Mouse (Mus musculus): ENCODE results near the gene Mta2. TPM values are rescaled to one million over a fixed set of nuclear protein-coding genes. Genes with fewer than 3 reads are reported as not detected.
A peak's percentile ranks its signal among the peaks of the same experiment; 100 is the strongest.

The Mta2 gene
- polyA plus RNA-seq, 1 experiment from 2014 or later: 179 TPM

DNA sequence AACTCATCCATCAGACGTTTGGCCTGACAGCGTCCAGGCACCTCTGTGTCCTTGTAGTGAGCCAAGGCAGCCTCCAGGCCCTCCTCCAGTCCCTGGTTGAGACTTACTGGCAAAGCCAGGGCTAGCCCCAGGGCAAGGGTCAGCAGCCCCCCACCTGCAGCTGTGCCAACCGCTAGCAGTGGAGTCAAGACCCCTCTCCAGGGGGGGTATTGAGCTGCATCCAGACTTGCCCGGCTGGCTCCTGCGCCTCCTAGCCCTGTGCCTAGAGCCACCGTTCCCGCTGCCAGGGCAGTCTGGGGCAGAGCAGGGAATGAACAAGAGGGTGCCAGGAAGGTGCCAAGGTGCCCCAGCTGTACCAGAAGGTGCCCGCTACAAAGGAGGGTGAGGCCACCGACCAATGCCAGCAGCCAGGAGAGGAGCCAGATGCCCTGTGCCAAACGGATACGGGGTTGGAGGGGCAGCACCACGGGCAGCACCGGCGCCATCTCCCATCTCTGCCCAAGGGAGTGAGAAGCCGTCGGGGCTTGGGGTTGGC, 12.9 kb upstream of the Mta2 start:
- WGBS: 22% methylated on average over 16 of the region's 16 CpGs
- Histone ChIP-seq H3K9ac (replicated peaks; ENCODE audit: low read length) (peak overlapping the region; percentile 91), H3K9me3 (ENCODE audit: low read length) (no peaks in the 10 kb centered on the region), H3K4me1 (ENCODE audit: insufficient read depth, low read length) (peaks cover 18% of the 10 kb centered on the region), H3K4me2 (replicated peaks; ENCODE audit: low read depth, low read length) (peak overlapping the region; percentile 76), H3K4me3 (ENCODE audit: low read length) (peak overlapping the region; percentile 90), H3K27me3 (ENCODE audit: insufficient read depth, low read length) (no peaks in the 10 kb centered on the region), H3K36me3 (ENCODE audit: insufficient read depth, low read length) (peaks cover 23% of the 10 kb centered on the region; the same call in 1 of the 2 replicates), H3K27ac (ENCODE audit: low read length) (peak overlapping the region; percentile 91)
- peak; percentile 37 for ATAC-seq (ENCODE audit: low FRiP score, low TSS enrichment)

DNA sequence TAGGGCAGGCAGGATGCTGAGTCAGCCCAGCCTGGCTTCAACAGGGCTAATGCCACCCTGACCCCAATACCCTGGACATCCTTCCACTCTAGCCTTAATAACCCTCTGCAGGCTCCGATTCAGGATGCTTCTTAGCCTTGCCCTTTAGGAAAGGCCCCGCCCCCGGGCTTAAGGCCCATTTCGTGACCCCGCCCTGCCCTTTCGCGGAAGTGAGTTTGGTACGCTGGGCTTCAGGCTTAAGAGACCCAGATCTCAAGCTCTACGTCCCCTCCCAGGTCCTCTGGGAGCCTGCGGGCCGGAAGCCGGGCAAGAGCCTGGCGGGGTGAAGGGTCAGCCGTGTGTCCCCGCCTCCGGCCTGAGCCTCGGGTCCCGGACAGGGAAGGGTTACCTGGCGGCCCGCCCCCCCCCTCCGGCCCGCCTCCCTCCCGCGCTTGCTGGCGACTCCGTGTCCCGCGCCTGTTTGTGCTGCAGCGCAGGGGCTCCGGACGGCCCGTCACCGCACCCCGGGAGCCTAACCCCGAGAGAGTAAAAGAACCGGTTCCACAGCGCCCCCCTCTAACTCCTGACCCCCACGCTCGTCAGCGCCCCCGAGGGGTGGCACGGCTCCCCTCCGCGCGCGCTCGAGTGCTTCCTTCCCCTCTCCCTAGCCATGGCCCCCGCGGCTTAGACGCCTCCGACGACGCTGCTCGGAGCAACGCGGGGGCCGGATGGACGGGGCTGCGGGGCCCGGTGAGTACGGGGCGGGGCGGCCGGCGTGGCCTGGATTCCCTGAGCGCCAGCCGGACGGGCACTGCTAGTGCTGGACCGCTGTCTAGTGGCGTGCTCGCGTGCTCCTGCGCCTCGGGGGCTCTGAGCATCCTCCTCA, 12.2 kb upstream of the Mta2 start, which contains the start of the genes Rom1 and Eml3:
Rom1 (minus strand) TSS at position 133 of the 865 bp plus-strand sequence.
Eml3 (plus strand) TSS at position 329 of the 865 bp plus-strand sequence.
- Histone ChIP-seq H3K27ac (ENCODE audit: low read length) (peak within 1 kb of the TSS; percentile 91), H3K27me3 (ENCODE audit: insufficient read depth, low read length) (no peaks in the 10 kb centered on the region), H3K4me3 (ENCODE audit: low read length) (peak within 1 kb of the TSS; percentile 90), H3K9ac (replicated peaks; ENCODE audit: low read length) (peak within 1 kb of the TSS; percentile 91), H3K9me3 (ENCODE audit: low read length) (no peaks in the 10 kb centered on the region), H3K4me2 (replicated peaks; ENCODE audit: low read depth, low read length) (peak within 1 kb of the TSS; percentile 76), H3K36me3 (ENCODE audit: insufficient read depth, low read length) (peaks cover 29% of the 10 kb centered on the region; the same call in 1 of the 2 replicates), H3K4me1 (ENCODE audit: insufficient read depth, low read length) (peaks cover 18% of the 10 kb centered on the region)
- peak; percentile 89 for ATAC-seq (ENCODE audit: low FRiP score, low TSS enrichment)
- WGBS: 1% methylated on average over 71 of the region's 74 CpGs

DNA sequence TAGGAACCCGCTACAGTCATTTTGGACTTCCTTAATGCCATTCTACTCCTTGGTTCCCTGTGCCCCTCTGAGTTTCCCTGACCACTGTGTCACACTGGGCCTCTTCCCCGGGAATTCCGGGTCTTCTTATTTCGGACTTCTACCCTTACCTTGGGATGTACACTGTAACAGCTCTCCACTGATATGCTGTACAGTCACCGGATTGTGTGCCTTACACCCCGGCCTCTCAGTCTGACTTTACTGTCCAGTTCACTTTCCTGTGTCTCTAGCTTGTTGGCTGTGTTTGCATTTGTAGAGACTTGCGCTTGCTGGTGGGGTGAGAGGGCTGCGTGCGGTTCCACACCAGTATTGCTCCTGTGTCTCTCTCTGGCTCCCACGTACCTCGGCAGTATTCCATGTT, 11.6 kb upstream of the Mta2 start:
- H3K36me3 ChIP-seq (ENCODE audit: insufficient read depth, low read length): peaks cover 34% of the 10 kb centered on the region; the same call in 1 of the 2 replicates
- peak overlapping the region; percentile 91 for H3K27ac ChIP-seq (ENCODE audit: low read length)
- H3K9ac ChIP-seq (replicated peaks; ENCODE audit: low read length): peak overlapping the region; percentile 91
- peak overlapping the region; percentile 90 for H3K4me3 ChIP-seq (ENCODE audit: low read length)
- H3K4me1 ChIP-seq (ENCODE audit: insufficient read depth, low read length): peaks cover 18% of the 10 kb centered on the region
- WGBS: 5% methylated on average over 11 of the region's 11 CpGs
- H3K27me3 ChIP-seq (ENCODE audit: insufficient read depth, low read length): no peaks in the 10 kb centered on the region
- ATAC-seq (ENCODE audit: low FRiP score, low TSS enrichment): no peak
- H3K4me2 ChIP-seq (replicated peaks; ENCODE audit: low read depth, low read length): peak overlapping the region; percentile 76
- no peaks in the 10 kb centered on the region for H3K9me3 ChIP-seq (ENCODE audit: low read length)

DNA sequence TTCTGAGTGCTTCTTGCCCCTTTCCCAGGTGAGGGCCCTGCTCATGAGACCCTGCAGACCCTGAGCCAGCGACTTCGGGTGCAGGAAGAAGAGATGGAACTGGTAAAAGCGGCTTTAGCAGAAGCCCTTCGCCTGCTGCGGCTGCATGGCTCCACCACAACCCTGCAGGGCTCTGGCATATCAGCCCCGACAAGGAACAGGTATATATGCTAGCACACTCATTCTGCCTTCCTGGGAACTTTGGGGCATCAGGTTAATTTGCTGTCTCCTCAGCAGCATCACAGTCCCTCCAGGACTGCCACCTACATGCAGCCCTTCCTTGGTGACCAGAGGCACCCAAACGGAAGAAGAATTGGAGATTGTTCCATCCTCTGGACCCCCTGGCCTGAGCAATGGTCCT, 10.9 kb upstream of the Mta2 start:
- ATAC-seq (ENCODE audit: low FRiP score, low TSS enrichment): no peak
- no peak overlapping the region for H3K27ac ChIP-seq (ENCODE audit: low read length)
- WGBS: 74% methylated on average over 7 of the region's 7 CpGs
- no peaks in the 10 kb centered on the region for H3K9me3 ChIP-seq (ENCODE audit: low read length)
- peak overlapping the region; percentile 90 for H3K4me3 ChIP-seq (ENCODE audit: low read length)
- peak overlapping the region; percentile 76 for H3K4me2 ChIP-seq (replicated peaks; ENCODE audit: low read depth, low read length)
- no peaks in the 10 kb centered on the region for H3K27me3 ChIP-seq (ENCODE audit: insufficient read depth, low read length)
- H3K36me3 ChIP-seq (ENCODE audit: insufficient read depth, low read length): peaks cover 32% of the 10 kb centered on the region
- peaks cover 18% of the 10 kb centered on the region for H3K4me1 ChIP-seq (ENCODE audit: insufficient read depth, low read length)
- H3K9ac ChIP-seq (replicated peaks; ENCODE audit: low read length): peak overlapping the region; percentile 91

DNA sequence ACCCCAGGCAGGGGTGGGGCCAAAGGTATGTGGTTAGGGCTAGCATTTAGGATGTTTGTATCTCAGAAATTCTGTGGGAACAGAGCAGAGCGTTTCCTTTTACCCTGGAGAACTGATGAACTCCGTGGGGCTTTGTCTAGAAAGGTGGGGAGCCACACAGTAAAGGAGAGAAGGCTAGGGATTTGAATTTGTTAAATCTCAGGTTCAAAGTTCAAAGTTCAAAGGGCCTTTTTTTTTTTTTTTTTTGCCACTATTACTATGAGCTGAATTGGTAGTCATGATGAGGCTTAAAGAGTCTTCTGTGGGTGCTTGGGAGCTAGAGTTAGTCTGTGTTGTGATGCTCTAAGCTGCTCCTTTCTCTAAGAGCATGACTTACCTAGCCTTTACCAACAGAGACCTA, 4.9 kb upstream of the Mta2 start:
- Histone ChIP-seq H3K9ac (replicated peaks; ENCODE audit: low read length) (no peak overlapping the region), H3K4me3 (ENCODE audit: low read length) (no peak overlapping the region), H3K4me1 (ENCODE audit: insufficient read depth, low read length) (peaks cover 10% of the 10 kb centered on the region), H3K27me3 (ENCODE audit: insufficient read depth, low read length) (no peaks in the 10 kb centered on the region), H3K27ac (ENCODE audit: low read length) (no peak overlapping the region), H3K36me3 (ENCODE audit: insufficient read depth, low read length) (peaks cover 43% of the 10 kb centered on the region), H3K4me2 (replicated peaks; ENCODE audit: low read depth, low read length) (no peak overlapping the region), H3K9me3 (ENCODE audit: low read length) (no peaks in the 10 kb centered on the region)
- ATAC-seq (ENCODE audit: low FRiP score, low TSS enrichment): no peak
- WGBS: 86% methylated on average over 2 of the region's 2 CpGs

DNA sequence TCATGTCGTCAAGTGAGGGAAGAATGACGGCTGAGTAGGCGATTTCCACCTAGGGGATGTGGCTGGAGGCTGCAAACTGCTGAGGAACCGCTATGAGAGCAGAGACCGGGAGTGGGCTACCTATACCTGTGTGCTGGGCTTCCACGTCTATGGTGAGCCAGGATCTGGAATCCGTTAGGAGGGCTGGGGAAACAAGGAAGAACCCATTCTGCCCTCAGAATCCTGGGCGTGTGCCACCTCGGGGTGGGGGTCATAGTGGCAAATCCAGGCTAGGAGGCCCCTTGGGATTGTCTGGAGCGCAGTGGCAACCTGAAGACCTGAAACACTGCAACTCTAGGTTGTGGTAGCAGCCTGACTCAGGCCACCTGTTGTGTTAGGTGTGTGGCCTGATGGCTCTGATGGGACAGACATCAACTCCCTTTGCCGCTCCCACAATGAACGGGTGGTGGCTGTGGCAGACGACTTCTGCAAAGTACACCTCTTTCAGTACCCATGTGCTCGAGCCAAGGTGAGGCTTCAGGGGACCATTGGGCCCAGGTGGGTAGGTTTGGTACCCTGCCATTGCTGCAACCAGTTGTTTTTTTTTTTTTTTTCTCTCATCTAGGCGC, 1.0 kb upstream of the Mta2 start:
- Histone ChIP-seq H3K27ac (ENCODE audit: low read length) (no peak overlapping the region), H3K4me3 (ENCODE audit: low read length) (peak overlapping the region; percentile 98), H3K9ac (replicated peaks; ENCODE audit: low read length) (no peak overlapping the region), H3K4me1 (ENCODE audit: insufficient read depth, low read length) (peaks cover 34% of the 10 kb centered on the region), H3K9me3 (ENCODE audit: low read length) (no peaks in the 10 kb centered on the region), H3K27me3 (ENCODE audit: insufficient read depth, low read length) (no peaks in the 10 kb centered on the region), H3K4me2 (replicated peaks; ENCODE audit: low read depth, low read length) (peak overlapping the region; percentile 69), H3K36me3 (ENCODE audit: insufficient read depth, low read length) (peaks cover 36% of the 10 kb centered on the region)
- ATAC-seq (ENCODE audit: low FRiP score, low TSS enrichment): no peak
- WGBS: 75% methylated on average over 15 of the region's 15 CpGs

DNA sequence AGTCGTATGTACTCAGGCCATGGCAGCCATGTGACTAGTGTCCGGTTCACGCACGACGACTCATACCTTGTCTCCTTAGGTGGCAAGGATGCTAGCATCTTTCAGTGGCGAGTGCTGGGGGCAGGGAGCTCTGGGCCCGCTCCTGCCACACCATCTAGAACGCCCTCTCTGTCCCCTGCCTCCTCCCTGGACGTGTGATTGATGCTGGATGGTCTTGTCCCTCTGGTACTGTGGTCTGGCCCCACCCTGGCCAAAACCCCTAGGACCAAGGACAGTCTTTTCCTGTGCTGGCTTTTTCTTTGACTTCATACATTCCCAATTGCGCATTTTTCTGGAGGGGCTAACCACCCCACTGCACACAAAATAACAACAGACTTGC, 550 bp upstream of the Mta2 start:
- Histone ChIP-seq H3K4me3 (ENCODE audit: low read length) (peak overlapping the region; percentile 98), H3K4me2 (replicated peaks; ENCODE audit: low read depth, low read length) (peak overlapping the region; percentile 69), H3K9me3 (ENCODE audit: low read length) (no peaks in the 10 kb centered on the region), H3K4me1 (ENCODE audit: insufficient read depth, low read length) (peaks cover 34% of the 10 kb centered on the region), H3K27me3 (ENCODE audit: insufficient read depth, low read length) (no peaks in the 10 kb centered on the region), H3K27ac (ENCODE audit: low read length) (peak overlapping the region; percentile 81), H3K36me3 (ENCODE audit: insufficient read depth, low read length) (peaks cover 39% of the 10 kb centered on the region), H3K9ac (replicated peaks; ENCODE audit: low read length) (peak overlapping the region; percentile 99)
- WGBS: 25% methylated on average over 10 of the region's 10 CpGs
- peak; percentile 28; the same call in 1 of the 2 replicates for ATAC-seq (ENCODE audit: low FRiP score, low TSS enrichment)

DNA sequence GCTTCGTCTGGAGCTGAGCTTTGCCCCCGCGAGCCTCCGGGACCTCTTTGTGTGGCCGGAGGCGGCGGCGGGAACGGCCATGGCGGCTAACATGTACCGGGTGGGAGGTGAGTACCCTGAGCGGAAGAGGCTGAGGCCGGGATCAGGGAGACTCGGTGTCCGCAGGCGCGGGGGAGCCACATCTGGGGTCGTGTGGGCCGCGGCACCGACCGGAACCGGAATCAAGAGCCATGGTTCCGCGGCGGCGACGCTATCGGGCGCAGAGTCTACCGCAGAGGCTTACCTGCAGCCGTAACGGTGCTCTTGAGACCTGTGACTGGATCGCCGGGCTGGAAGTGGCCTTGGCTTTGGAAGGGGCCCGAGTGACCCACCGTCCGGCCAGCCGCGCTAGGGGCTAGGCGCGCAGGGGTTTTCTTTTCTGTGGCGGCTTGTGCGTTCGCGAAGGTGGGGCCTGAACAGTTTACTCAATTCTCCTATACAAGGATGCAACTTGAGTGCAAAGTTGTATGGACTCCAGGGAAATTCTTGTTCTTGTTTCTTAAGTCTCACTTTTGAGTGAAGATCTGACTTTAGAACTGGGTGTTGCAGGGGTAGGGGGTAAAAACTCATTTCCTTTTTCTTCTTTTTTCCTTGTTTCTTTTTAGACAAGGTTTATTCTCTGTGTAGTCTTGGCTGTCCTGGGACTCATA, 745 bp downstream of the Mta2 start:
- H3K4me1 ChIP-seq (ENCODE audit: insufficient read depth, low read length): peaks cover 34% of the 10 kb centered on the region
- H3K4me3 ChIP-seq (ENCODE audit: low read length): peak overlapping the region; percentile 98
- peak; percentile 50 for ATAC-seq (ENCODE audit: low FRiP score, low TSS enrichment)
- H3K9ac ChIP-seq (replicated peaks; ENCODE audit: low read length): peak overlapping the region; percentile 99
- H3K4me2 ChIP-seq (replicated peaks; ENCODE audit: low read depth, low read length): peak overlapping the region; percentile 69
- H3K9me3 ChIP-seq (ENCODE audit: low read length): no peaks in the 10 kb centered on the region
- 0% methylated on average over 45 of the region's 46 CpGs for WGBS
- no peaks in the 10 kb centered on the region for H3K27me3 ChIP-seq (ENCODE audit: insufficient read depth, low read length)
- H3K27ac ChIP-seq (ENCODE audit: low read length): peak overlapping the region; percentile 100
- peaks cover 41% of the 10 kb centered on the region for H3K36me3 ChIP-seq (ENCODE audit: insufficient read depth, low read length)

DNA sequence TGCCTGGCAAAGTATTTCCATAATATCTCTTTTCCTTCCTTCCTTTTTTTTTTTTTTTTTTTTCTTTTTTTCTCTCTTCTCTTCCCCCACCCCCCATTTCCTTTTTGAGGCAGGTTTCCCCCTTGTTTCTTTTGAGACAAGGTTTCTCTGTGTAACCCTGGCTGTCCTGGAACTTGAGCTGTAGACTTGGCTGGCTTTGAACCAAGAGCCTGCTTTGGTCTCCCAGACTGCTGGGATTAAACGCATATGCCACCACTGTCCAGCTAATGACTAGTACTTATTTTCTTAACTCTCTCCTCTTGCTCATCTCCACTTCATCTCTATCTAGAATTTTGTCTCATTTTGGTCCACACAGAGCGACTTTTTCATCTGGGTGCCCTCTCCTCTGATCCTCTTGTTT, 1.4 kb downstream of the Mta2 start:
- Histone ChIP-seq H3K4me2 (replicated peaks; ENCODE audit: low read depth, low read length) (peak overlapping the region; percentile 69), H3K9me3 (ENCODE audit: low read length) (no peaks in the 10 kb centered on the region), H3K36me3 (ENCODE audit: insufficient read depth, low read length) (peaks cover 43% of the 10 kb centered on the region), H3K4me3 (ENCODE audit: low read length) (peak overlapping the region; percentile 98), H3K27ac (ENCODE audit: low read length) (peak overlapping the region; percentile 100), H3K9ac (replicated peaks; ENCODE audit: low read length) (peak overlapping the region; percentile 99), H3K27me3 (ENCODE audit: insufficient read depth, low read length) (no peaks in the 10 kb centered on the region), H3K4me1 (ENCODE audit: insufficient read depth, low read length) (peaks cover 34% of the 10 kb centered on the region)
- no peak for ATAC-seq (ENCODE audit: low FRiP score, low TSS enrichment)
- WGBS: 66% methylated on average over 2 of the region's 2 CpGs
